Mouse (Mus musculus): ENCODE measurements around the gene Nudt17.
A peak's percentile ranks its signal among the peaks of the same experiment; 100 is the strongest.
"Not testable (repeated sequence)": the region's sequence is repeated elsewhere in the genome, so short reads cannot be mapped to it uniquely, and the experiment has no call there.

Gene Nudt17

DNA sequence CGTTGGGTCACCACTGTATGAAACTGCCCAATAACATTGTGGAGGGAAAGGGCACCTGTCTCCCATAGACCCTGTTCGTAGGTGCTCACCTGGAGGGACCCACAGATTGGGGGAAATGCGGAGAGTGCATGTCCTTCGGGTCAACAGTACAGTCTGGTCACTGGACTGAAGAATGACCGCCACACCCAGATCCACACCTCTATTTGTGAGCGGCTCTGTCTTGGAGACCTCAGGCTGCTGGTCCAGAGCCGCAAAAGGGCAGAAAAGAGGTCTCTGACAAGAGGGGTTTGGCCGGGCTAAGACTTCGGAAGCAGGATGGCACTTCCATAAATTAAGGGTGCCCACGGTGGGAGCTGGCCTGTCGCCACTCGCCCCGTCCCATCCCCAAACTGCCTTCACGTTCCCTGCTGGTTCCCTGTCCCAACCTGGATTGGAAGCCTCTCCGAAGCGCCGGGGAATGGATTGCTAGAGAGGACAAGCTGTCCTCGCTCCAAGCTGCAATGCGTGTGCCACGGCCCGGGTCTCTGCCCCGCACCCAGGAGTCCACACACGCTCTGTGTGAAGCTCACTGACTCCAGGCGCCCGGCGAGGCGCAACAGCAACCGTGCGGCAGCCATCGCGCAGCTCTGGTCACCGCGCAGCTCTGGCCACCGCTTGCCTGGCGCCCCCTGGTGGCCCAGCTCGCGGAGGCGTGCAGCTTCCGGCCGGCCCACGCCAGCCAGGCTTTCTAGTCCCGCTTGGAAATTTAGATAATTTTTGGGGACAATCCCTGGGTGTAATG, at the start of gene Nudt17:
TSS of gene Nudt17 (minus strand) at position 660 of the 781 bp plus-strand sequence.
- peak; percentile 77 for DNase-seq (ENCODE audit: low spot score)

DNA sequence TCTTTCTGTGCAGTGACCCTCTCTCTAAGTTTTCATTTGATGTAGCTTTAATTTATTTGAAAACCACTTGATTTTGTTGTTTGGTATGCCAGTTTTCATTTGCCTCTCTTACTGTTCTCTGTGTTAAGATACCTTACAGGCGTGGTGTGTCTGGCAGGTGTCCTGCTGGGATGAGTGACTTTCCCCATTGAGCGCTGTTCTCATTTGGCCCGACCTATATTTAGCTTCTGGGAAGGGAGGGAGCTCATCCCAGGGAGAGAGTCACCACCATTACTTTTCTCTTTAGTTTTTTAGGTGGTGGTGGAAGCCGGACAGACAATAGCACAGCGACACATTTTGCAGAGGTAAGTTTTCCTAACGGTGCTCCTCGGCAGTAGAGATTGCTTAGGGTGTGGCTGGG, 49.3 kb upstream of the Nudt17 start:
- DNase-seq (ENCODE audit: low spot score): no peak

DNA sequence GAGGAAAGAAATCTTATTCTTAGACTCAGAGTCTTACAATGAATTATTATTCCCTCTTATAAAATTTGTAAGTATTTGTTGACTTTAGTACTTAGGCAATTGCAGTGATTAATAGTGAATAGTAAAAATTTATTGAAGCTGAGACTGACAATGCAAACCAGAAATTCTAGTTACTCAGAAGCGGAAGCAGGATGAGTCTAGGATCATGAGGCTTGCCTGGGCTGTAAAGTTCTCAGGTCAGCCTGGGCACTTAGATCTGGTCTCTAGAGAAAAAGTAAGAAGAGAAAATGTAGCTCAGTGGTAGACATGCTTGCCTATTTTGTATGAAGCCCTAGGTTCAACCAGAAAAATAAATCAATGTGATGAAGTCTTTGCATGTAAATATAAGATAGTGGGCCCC, 47.6 kb upstream of the Nudt17 start:
- DNase-seq (ENCODE audit: low spot score): no peak

DNA sequence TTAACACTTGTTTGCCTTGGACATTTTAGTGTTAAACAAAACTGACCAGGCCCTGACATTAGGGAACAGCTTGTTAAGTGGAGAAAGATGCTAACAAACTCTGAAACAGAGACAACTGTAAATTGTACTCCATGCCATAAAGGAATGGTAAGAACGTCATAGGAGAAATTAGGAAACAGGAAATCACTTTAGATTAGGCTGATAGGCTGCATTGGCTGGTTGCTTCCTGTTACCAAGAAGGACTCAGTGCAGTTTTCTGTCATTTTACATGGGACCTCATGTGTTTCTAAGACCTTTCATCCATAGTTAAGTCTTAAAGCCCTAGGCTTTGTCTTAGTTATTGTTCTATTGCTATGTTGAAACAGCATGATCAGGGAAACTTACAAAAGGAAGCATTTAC, 38.5 kb upstream of the Nudt17 start:
- DNase-seq (ENCODE audit: low spot score): no peak

DNA sequence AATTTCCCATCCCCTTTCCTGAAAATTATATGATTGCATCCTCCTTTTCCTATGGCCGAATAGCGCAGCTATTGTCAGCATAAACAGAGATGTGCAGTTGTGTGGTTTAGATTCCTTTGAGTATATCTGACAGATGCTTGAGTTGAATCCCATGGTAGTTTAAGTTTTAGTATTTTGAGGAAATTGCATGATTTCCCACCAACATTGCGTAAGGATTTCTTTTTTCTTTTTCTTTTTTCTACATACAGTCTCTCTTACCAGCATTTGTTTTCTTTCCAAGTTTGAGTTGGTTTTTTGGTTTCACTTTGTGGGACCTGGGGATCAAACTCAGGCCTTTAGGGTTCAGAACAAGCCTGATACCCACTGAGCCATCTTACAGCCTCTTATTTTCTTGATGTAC, 36.0 kb upstream of the Nudt17 start:
- no peak for DNase-seq (ENCODE audit: low spot score)

DNA sequence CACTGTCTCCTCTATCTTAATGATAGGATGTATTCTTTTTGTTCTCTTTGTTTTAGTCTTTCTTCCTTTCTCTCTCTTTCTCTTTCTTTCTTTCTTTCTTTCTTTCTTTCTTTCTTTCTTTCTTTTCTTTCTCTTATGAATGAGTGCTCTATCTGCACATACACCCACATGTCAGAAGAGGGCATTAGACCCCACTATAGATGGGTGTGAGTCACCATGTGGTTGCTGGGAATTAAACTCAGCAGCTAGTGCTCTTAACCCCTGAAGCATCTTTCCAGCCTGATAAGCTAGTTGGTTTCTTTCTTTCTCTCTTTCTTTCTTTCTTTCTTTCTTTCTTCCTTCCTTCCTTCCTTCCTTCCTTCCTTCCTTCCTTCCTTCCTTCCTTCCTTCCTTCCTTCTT, 31.9 kb upstream of the Nudt17 start:
- DNase-seq (ENCODE audit: low spot score): not testable (repeated sequence)

DNA sequence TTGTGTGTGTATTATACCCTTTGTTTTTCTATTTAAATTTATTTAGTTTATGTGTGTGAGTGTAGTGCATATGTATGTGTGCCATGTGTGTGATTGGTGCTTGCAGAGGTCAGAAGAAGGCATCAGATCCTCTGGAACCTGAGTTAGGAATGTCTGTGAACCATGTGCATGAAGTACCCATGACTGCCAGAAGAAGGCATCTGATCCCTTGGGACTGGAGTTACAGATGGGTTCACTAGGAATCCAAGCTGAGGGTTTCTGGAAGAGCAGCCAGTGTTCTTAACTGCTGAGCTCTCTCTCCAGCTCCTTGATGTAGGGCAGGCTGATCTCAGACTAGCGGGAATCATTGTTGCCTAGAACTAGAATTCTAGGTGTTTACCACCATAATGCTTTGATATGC, 29.6 kb upstream of the Nudt17 start:
- DNase-seq (ENCODE audit: low spot score): no peak

DNA sequence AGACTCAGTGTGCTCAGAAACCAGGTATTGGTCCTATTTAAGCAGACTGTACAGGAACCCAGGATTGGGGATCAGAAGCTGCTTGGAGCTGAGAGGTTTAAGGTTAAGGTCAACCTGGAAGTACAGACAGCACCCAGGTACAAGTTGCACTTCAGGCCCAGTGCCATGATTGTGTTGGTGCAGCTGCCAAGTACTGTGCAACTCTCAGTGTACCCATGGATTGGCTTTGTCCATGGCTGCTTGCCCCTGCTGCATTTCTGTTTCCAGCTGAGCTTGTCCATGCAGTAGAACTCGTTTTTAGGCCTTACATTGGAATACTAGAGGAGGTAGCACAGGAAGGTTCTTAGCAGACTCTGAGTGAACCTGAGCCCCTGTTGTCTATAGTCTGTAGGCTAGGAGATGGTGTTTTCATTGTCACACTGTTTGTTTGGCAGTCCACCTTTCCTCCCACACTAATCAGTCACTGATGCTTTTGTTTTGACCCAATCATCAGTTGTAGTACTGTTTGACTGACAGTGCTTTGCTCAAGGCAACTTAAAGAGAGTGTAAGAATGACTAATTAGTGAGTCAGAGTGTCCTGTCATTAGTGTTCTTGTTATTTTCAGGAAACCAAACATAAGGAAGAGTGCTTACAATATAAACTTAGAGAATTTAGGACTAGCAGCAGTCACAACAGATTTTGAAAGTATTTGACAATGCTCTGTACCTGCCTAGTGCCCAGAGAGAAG, 28.8 kb upstream of the Nudt17 start:
- no peak for DNase-seq (ENCODE audit: low spot score)

DNA sequence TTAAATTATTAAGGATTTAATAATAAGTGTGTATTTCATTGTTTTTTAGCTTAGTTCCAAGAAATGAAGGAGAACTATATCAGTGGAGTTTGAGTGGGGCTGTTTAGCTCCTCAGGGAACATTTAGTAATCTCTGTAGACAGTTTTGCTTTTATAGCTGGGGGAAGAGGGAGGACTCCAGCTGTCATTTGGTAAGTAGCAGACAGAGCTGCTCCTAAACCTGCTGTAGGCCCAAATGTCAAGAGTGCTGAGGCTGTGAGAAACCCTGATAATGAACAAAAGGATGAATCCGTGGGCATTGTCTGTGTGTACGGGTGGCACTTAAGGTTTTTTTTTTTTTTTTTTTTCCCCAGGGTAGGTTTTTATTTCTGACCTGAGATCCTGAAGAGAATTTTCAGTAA, 26.8 kb upstream of the Nudt17 start:
- DNase-seq (ENCODE audit: low spot score): no peak

DNA sequence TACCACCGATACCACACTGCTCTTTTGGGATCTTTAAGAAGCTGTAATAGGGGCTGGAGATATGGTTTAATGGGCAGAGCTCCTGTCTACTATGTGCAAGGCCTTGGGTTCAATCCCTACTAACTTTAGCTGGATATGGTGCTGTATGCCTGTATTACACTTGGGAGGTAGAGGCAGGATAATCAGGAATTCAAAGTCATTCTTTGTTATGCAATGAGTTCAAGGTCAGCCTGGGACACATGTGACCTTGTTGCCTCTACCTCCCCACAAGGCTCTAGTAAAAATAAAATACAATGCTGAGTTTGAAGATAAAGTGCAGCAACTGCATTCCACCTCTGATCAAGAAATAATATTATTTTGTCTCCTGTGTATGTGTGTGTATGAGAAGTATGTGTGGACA, 25.6 kb upstream of the Nudt17 start:
- DNase-seq (ENCODE audit: low spot score): no peak

DNA sequence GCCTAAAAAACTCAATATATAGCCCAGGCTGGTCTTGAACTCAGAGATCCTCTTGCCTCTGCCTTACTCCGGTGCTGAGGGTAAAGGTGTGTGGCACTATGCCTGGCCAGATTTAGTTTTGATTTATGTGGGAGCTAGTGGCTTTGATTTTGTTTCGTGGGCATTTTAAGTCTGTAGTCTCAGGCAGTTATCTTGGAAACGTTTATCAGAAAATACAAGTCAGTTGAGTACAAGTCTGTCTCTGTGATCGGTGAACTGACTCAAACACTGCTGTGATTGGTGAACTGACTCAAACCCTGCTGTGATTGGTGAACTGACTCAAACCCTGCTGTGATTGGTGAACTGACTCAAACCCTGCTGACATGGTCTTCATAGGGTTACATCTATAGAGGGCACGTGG, 22.4 kb upstream of the Nudt17 start:
- no peak for DNase-seq (ENCODE audit: low spot score)

DNA sequence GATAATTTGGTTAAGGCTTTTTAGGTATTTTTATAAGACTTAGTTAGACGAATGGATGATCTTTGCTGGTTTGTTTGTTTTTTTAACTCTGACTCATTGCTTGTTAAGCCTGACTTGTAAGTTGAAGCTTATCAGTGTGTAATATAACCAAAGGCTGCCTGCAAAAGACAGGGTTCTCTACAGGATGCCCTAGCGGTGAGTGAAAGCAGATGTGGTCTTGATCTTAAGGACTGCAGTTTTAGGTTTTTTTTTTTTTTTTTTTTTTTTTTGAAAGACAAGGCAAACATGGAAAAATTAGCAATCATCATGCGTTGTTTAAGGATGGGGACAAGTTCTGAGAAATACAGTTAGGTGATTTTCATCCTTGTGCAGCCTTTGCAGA, 21.0 kb upstream of the Nudt17 start:
- DNase-seq (ENCODE audit: low spot score): no peak

DNA sequence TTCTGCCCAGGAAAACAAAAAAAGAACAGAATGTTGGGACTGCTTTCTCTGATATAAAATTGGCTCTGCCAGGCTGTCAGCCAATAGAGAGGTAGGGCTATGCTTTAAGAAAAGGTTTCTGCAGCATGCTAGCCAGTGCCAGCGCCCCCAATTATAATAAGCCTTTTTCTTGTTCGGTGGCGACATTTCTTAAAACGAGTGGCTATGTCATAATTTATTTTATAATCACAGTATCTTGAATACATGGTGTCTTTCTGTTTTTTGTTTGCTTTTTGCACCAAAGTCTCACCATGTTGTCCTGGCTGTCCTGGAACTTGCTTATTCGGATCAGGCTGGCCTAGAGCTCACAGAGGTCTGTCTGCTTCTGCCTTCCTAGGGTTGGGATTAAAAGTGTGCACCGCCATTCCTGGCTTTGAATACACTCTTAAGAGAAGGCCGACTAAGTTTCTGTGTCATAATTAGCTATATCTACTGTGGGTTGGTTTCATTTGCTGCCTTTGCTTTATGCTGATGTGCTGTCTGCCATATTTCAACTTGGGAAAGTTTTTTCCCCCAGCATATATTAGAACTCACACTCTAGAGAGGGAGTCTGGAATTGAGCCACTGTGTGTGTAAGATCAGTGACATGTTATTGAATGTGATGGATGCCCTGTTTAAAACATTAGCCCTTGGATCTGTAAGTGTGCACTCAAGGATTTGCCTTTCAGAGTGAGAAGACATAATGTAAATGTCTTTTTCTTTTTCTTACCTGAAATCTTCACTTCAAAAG, 20.5 kb upstream of the Nudt17 start:
- no peak for DNase-seq (ENCODE audit: low spot score)

DNA sequence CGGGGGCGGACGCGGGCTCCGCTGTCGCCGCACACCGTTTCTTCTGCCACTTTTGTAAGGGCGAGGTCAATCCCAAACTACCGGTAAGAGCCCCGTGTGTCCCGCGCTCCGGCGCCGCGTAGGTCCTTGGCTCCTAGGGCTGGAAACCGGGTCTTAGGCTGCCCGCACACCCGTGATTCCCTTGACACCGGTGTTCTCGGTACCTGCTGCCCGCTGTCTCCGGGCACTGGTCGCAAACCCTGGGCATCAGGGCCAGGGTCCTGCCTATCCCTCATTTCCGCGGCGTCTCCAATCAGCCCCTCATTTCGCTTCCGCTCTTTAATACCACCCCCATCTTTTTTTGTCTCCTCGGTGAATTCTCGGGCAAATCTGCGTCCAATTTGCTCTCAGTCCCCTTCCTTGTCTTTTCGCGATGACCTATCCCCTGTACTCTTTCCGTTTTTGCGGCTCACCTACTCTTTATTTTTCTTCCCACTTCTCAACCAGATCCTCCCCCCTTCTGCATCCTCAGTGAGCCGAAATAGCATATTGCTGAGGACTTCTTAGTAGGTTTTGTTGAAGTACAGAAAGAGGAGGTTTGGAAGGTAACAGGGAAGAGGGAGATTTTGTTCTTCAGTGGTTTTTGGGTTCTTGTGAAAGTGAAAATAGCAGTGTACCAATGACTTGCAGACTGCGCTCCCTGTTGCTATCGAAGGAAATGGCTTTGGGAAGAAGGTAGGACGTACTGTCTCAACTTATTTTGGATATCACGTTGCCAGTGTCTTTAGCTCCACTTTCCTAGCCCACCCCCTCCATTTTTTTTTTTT, 19.7 kb upstream of the Nudt17 start:
- DNase-seq (ENCODE audit: low spot score): no peak

DNA sequence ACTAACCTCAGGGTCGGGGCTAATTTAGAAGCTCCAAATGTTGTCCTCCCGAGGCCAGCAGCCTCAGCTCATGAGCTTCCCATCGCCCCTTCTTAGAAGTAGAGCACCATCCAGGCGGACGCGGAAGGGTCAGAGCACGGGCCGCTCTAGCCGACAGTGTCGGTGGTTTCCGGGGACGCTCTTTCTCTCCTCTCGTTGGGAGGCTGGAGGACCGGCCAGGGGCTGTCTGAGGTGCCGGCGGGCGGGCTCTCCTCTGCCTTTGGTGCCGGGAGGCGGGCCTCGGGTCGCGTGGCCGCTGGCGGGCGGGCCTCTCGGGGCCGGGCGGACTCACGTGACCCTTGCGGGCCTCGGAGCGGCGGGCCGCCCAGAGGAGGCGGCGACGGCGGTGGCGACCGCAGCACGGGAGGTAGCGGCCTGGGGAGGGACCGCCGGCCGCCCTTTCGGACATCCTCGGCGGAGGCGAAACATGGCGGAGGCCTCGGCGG, 19.0 kb upstream of the Nudt17 start, which contains the start of the genes Polr3c and Rnf115:
TSS of gene Polr3c (minus strand) at position 286 of the 485 bp plus-strand sequence.
TSS of gene Rnf115 (plus strand) at position 322 of the 485 bp plus-strand sequence.
- DNase-seq (ENCODE audit: low spot score): peak; percentile 96

DNA sequence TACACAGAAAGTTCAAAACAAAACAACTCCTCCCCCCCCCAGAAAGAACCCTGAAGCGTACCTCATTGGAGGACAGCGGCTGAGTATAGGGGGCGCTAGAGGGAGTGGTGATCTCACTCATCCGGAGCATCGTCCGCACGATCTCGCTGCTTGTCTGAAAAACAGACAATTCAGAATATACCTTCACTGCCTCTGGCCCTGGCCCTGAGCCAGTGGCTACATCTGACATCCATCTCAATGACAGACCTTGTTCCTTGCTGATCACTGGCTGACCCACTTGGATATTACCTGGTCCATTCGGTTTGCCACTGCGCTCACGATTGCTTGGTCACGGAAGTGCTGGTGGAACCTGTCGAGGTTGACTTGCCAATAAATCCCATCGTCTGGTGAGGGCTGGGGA, 10.8 kb upstream of the Nudt17 start:
- no peak for DNase-seq (ENCODE audit: low spot score)

DNA sequence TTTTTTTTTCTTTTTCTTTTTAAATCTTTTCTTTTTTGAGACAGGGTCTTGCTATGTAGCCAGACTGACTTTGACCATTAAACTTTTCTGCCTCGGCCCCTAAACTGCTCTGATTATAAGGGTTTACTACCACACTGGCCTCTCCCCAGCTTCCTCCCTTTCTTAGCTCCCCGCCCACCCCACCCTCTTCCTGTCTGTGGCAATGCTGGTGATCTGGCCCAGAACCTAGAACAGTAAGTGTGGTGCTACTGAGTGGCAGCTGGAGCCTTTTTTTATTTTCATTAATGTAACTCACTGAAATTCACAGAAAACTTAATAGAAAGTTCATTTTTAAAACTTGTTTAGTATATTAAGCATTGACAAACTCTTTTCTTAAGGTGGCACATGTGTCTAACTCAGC, 7.5 kb upstream of the Nudt17 start:
- DNase-seq (ENCODE audit: low spot score): no peak

DNA sequence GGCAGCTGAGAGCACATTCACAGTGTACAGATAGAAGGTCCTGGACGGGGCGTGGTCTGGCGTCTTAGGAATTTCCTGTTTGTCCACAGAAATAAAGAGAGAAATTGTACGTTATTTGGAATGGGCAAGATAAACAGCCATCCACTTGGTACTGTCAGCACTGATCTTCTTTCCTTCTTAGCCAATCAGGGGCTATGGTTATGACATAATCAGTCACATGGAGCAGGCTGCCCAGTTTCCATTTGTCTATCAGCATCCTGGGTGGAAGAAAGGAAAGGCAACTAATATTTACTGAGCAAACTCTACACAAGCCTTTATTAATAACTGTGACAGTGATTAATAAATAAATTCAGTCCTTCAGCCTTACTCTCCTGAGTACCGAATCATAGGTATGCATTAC, 5.9 kb upstream of the Nudt17 start:
- no peak for DNase-seq (ENCODE audit: low spot score)

DNA sequence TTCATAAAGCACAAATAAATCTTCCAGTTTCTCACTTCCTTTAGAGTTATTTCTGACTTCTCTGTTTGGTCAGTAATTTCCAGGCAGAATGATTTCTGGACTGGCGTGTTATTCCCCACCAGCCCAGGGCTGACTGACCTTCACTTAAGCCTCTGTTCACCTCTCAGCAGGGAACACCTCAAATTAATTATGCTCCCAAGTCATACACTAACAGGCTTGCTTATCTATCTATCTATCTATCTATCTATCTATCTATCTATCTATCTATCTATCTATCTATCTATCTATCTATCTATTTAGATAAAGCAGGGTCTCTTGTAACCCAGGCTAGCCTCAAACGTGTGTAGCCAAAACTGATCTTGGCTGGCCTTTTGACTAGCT, 312 bp upstream of the Nudt17 start:
- no peak for DNase-seq (ENCODE audit: low spot score)

DNA sequence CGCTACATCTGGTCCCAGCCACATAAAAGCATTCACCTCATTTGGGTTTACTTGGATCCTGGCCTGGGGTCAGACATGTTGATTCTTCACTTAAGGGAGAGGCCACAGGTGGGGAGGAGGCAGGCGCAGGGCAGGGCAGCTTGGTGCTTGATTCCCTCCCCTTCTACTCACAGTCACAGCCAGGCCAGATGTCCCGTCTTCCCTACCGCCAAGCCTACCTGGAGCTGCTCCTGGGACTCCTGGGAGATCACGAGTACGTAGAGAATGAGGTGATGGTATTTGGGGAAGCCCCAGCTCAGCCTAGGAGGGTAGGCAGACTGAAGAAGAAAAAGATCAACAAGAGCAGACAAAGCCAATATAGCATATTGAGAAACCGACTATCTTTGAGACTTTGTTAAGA, 1.4 kb downstream of the Nudt17 start:
- no peak for DNase-seq (ENCODE audit: low spot score)

DNA sequence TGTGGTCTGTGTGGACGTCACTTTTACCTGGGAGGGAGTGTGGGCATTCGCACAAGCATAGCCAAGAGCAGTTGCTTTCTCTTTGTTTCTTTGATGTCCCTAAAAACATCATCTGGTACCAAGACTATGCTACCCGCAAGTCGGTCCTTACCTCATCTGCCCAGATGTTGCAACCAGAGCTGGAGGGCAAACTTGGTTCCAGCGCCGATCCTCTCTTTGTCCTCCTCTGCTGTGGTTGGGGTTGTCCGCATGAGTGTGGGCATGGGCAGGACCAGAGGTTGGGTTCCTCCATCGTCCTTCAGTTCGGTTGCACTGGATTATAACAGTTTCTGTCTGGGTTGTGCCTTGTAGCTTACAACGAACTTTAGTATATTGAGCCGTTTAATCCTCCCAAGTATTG, 2.1 kb downstream of the Nudt17 start:
- DNase-seq (ENCODE audit: low spot score): no peak

DNA sequence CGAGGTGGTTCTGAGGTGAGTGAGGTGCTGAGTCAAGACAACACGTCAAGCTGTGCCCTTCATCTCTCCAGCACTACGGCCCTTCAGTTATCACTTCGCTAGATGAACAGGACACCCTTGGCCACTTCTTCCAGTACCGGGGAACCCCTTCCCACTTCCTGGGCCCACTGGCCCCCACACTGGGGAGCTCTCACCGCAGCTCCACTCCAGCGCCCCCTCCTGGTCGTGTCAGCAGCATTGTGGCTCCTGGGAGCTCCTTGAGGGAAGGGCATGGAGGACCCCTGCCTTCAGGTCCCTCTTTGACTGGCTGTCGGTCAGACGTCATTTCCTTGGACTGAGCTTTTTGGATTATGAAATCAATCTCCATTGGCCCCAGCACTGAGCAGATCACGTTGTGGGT, 3.6 kb downstream of the Nudt17 start:
- DNase-seq (ENCODE audit: low spot score): no peak
